Mouse (Mus musculus): ENCODE data around the gene D130043K22Rik.

DNA sequence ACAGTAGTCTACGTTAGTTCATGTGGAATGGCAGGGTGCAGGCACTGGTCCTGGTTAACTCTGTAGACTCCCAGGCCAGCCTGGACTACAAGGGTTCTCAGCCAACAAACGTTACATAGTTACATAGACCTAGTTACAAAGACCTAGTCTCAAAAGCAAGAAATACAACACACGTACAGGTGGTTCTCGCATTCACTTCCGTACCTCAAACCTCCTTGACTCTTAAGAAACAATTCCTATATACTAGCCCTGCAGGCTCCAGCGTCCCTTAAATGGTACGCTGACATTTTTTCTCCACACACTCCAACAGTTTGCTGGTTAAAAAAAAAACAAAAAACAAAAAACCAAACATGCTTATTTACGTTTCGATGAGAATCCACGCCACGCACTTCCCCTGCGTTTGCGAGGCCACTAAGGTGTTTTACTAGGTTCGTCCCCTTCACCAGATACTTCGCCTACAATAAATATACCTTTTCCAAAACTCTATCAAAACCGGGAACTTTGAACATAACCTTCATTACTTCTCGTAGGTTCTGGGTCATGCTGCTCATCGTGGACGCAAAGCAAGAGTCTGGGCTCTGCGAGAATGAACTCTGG, 14.1 kb upstream of the D130043K22Rik start:
- TF ChIP-seq CTCF (IDR thresholded peaks at IDR 0.05; ENCODE audit: extremely low read depth, insufficient read length, insufficient replicate concordance, low read depth, low read length) (peak; percentile 22; the same call in 1 of the 2 replicates), POLR2A (IDR thresholded peaks at IDR 0.05; ENCODE audit: low read depth, low read length) (no peak)

Data from small intestine, adult 2 months (tissue).